Mouse (Mus musculus): ENCODE results near the gene Tsen54.
A peak's percentile ranks its signal among the peaks of the same experiment; 100 is the strongest.

Tsen54 gene

GRCm38 (mm10) chr11:115814605-115815450 lies at the start of gene Tsen54:
Gene Tsen54, plus strand, starts transcription at chr11:115814724.
- peak; percentile 88 for DNase-seq

DNA sequence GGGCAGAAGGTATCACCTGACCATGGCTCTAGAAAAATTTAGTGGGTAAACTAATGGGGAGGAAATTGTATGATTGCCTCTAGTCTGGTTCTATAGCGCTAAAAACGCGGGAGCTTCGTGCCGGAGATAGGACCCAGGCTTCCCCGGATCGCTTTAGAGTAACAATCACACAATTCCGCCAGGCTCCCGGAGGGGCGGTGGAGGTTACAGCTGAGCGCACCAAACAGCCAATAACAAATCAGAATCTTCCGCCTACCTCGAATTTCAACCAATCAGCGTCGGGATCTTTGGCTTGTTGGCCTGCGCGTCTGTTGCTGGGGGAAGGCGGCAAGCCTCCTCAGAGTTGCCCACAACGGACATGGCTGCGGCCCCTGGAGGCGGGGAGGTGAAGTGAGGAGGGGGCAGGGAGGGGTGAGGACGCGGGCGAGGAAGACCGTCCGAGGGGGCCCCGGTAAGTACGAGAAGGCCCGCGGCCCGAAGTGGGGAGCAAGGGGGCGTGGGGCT lies 49.4 kb upstream of the Tsen54 start, which contains the start of gene Tmem94:
Gene Tmem94 (plus strand): TSS at position 331 of the 504 bp plus-strand sequence.
- peak; percentile 98 for DNase-seq

DNA sequence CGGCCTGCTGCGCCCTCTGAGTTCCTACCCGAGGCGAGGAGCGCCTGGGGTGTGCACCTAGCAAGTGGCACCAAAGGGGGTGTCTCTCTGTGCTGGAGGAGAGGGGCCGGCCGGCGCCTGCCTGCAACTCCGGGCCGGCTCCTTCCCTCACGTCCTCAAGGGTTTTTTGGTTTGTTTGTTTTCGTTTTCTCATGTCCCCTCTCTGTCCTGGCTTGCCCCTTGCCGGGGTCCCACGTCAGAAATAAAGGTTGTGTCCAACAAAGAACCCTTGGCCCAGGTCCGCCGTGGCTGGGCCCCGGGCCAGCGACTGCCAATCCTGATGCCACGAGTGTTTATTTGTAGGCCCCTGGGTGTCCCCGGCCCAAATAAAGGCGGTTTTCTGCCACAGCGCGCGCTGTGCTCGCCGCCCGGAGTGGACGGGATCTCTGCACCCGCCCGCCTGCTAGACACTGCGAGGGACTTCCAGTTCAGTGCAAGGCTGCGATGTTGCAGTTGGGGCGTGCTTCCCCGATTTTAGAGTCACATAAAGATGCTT lies 48.9 kb upstream of the Tsen54 start:
- DNase-seq: peak; percentile 68

DNA sequence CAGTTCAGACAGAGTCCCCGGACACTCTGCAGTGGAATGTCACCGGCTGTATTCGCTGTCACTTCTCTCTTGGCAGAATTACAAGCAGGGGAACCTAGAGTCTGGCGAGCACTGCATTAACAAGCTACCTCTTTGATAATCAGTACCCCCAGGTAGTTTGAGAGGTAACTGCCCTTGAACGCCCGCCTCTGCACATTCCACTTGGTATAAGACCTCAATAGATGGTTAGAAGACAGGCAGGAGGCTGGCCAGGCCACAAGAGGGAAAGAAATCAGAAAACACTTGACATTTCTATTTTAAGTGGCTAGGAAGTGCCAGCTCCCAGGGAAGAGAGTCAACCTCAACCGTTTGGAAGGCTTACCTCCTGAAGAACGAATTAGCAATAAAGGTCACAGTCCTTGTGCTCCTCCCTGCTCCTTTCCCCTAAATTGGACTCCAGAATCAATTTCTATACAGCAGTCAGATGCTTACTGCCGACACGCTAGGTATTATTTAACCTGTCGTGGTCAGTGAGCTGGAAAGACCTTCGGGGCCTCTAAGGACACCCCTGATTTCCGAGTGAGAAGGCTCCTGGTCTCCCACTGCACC lies 48.1 kb upstream of the Tsen54 start:
- DNase-seq: no peak

DNA sequence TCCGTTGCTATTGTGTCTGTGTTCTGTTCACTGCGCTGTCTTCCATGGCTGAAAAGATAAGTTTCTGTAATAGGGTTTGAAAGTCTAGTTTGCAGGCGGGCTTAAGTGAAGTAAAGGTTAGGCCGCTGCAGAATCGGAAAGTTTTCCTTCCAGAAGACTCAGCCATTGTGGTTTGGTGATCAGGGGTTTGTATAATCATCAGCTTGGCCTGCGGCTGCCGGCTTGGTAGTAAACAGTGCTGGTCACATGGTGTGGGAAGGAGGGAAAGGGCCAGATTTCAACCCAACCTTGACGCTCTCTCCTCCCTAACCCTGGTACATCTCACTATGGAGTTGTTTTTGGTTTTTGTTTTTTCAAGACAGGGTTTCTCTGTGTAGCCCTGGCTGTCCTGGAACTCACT lies 47.5 kb upstream of the Tsen54 start:
- no peak for DNase-seq

GRCm38 (mm10) chr11:115768896-115769295 lies 45.6 kb upstream of the Tsen54 start:
- DNase-seq: no peak

DNA sequence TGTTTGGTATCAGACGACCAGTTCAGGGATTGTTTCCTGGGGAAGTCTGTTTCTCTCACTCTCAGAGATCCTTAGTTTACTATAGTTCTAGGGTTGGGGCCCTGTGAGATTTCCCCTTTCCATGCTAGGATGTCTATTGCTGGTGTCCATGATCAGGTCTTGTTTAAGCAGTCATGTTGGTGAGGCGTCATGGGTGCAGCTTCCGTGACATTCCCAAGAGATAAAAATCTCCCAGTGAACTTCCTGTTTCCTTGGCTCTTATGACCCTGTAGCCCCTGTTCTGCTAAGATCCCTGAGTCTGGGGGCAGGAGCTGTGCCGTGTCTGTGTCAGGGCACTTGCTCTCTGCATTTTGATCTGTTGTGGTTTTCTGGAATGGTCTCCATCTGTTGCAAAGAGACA lies 39.9 kb upstream of the Tsen54 start:
- DNase-seq: no peak

DNA sequence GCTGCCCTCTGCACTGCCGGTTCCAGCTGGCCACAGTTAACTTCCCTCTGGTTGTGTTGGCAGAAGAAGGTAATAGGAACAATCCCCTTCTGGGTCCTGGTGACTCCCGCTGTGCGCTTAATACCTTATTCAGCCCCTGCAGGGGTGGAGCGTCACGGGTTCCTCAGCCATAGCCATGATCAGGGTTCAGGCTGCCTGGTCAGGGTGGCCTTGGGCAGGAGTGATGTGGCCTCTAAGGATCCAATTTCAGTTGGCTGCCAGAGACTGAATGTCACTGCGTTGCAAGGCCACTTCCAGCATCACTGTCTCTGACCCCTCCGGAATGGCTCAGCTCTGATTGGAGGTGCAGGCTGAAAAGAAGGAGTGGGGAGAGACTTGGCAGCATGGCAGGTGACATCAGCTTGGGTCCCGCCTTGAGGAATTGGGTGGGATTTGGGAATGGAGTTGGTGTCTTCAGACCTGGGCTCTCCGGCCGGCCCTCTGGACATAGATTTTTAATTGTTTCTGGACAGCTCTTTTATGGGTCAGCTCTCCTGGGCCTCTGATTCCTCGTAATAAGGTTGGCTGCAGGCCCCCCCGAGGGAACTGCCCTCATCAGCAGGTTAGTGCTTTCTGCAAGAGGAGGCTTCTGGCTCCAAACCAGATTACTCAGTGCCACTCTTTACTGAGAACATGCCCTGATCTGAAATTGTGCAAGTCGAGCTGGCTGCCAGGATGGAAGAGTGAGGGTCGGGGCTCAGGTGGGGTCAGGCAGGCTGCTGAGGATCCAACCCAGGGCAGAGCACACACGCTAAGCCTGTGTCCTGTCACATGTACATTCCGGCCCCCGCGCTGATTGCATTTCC lies 38.5 kb upstream of the Tsen54 start:
- no peak for DNase-seq

- no peak for DNase-seq
These were observed 37.6 kb upstream of the Tsen54 start for GRCm38 (mm10) chr11:115776954-115777353.

- no peak for DNase-seq
These were observed 36.8 kb upstream of the Tsen54 start for GRCm38 (mm10) chr11:115777487-115778335.

DNA sequence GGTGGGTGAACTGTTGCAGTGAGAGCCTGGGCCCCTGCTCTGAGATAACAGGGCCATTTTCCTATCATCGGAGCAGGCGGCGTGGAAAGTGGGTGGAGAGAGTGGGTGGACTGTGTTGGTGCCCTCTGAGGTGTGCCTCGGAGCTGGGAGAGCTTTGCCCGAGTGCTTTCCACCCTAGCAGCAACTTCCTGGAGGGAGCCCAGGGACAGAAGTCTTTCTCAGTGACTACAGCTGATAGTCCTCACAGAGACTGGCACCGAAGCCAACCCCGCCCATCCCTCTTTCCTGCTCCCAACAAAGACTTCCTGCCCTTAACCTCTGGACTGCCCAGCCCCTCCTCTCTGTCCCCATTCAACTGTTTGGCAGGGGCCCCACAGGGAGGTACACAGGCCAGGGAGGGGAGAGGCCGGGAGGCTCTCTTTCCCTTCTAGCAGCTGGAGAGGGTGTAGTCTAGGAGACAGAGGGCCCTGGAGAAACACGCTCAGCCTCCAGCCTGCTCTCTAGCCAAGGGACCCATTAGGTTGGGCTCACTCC lies 35.4 kb upstream of the Tsen54 start:
- peak; percentile 84 for DNase-seq

GRCm38 (mm10) chr11:115780141-115781070 lies 34.1 kb upstream of the Tsen54 start:
- DNase-seq: peak; percentile 71

GRCm38 (mm10) chr11:115786473-115786872 lies 28.1 kb upstream of the Tsen54 start:
- no peak for DNase-seq

DNA sequence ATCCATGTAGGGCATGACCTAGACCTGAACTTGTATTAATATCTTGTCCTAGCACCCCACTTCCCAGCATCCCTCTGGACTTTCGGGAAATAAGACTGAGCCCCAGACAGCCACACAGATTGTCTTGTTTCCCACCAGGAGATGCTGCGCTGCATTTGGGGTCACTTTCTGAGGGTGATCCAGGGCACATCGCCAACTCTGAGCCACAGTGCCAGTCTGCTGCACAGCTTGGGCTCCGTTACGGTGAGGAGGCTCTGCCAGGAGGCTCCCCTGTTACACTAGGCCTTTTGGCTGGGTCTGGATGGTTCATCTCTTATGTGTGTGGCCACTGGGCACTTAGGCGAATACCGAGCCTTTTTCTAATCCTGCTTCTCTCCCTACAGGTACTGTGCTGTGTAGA lies 24.7 kb upstream of the Tsen54 start:
- DNase-seq: no peak

DNA sequence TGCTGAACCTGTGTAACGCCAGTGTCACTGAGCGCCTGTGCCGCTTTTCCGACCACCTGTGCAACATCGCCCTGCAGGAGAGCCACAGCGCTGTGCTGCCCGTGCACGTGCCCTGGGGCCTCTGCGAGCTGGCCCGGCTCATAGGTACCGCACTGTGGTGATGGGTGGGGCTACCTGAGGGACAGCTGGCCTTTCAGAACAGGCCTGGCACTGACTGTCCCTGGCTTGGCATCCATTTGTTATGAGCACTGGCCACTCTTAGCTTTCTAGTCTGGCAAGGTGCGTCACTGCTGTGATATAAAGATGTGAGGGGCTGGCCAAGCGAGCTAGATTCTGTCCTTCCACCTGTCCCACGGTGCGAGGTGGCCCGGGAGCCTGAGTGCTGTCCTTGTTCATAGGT lies 22.6 kb upstream of the Tsen54 start:
- no peak for DNase-seq

- no peak for DNase-seq
These were observed 22.2 kb upstream of the Tsen54 start for GRCm38 (mm10) chr11:115792353-115792752.

- no peak for DNase-seq
These were observed 17.6 kb upstream of the Tsen54 start for GRCm38 (mm10) chr11:115796898-115797297.

GRCm38 (mm10) chr11:115797665-115798064 lies 16.9 kb upstream of the Tsen54 start:
- DNase-seq: no peak

- no peak for DNase-seq
These were observed 13.5 kb upstream of the Tsen54 start for GRCm38 (mm10) chr11:115800981-115801380.

GRCm38 (mm10) chr11:115803072-115803709 lies 11.3 kb upstream of the Tsen54 start:
- DNase-seq: no peak
